Mouse (Mus musculus) kidney, adult 2 months (tissue): ENCODE measurements around the gene Duoxa2.

Source experiments
- CTCF ChIP-seq: fragments of 200-500 bp; conservative IDR thresholded peaks from 2 replicates; pipeline ENCODE4 v1.5.1; 2011; ENCODE audit warnings: low read depth, mild to moderate bottlenecking, control low read depth, low read length, moderate library complexity, mixed read lengths; ENCODE audit not compliant: insufficient read depth, insufficient read length
- POLR2A ChIP-seq: fragments of 200-500 bp; IDR thresholded peaks from one replicate; pipeline ENCODE4 v1.6.1; 2011; ENCODE audit warnings: low read depth, low read length, control low read depth

DNA sequence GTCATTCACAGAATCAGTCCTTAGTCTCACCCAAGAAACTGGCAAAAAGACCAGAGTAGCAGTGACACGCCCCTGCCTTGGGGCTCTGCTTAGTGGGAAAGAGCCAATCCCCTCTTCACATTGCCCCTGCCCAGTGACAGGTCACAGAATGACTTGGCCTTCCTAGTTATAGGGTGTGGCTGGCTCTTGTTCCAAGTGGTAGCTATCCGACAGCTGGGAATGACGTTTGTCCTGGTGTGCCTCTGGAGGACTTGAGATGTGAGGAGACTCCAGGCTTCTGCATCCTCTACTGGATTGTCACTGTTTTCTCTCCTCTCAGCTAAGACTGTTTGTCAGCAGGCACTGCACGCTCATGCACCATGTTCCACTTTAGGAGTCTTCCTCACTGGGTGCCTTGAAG, 18.7 kb downstream of the Duoxa2 start:
- TF ChIP-seq CTCF, result no peak
- no peak for TF ChIP-seq POLR2A
